Mouse (Mus musculus) T-cell, adult 2 months (primary cell): ENCODE data around the gene Tnfsf9.
"Not testable (repeated sequence)": the region's sequence is repeated elsewhere in the genome, so short reads cannot be mapped to it uniquely, and the experiment has no call there.

Source experiments
- DNase-seq: peaks from one replicate; pipeline ENCODE4 v3.0.0; 2022; ENCODE audit warnings: low spot score

The Tnfsf9 gene

DNA sequence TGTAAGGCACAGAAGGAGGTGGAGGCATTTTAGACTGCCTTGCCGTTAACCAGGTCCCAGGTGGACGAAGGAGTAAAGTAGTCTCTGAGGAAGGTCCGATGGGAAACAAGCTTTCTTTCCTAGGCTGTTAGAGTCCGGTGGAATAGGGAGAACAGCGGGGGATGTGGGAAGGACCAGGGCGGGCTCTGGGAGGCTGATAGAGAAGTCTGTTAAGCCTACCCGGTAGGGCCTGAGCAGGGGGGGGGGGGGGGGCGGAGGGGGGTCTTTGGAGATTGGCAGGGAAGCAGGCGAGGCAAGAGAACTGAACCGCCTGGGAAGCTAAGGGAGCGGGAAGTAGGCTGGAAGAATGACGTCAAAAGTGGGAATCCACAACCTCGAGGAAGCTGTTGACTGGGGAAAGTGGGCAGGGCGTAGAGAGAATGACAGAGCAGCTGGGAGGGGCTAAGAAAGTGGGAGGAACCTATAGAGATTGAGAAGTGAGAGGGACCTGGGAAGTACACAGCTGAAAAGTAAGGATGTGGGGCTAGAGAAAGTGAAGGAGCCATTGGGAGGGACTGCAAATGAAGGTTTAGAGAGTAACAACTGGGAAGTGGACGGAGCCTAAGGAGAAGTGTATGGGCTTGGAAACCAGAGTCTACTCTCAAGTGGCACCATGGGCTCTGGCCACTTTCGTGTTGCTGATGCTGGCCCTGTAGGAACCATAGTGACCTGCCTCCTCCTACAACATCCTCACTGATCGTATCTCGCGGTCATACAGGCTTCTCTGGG, 9.1 kb upstream of the Tnfsf9 start:
- DNase-seq: no peak

DNA sequence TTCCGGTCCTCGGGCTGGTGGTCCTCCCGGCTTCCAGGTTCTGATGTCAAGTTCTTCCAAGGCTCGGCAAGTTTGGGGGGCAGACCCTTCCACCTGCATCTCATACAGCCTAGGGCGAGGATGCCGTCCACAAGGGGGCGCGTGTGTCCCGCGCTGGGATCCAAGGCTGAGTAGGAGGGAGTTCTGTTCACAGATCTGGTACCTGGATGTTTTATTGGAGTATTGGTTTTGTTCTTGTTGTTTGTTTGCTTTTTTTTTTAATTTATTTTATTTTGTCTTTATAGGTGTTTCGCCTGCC, 8.6 kb upstream of the Tnfsf9 start:
- peak; percentile 79 for DNase-seq

DNA sequence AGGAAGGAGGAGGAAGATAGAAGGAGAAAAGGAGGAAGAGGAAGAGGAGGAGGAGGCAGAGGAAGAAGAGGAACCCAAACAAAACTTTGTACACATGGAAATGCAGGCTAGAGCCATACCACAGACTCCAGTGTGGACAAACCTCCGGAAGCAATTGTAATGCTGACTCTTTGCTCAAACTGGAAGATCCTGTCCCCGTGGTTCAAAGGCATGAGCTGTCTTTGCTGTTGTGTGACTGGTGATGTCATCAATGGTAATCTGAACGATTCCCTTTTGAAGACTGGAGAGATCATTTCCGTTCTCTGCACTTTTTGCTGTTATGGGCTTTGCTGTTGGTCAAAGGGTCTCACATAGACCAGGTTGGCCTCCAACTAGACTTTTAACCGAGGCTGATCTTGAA, 6.8 kb upstream of the Tnfsf9 start:
- DNase-seq: no peak

GRCm38 (mm10) chr17:57099629-57100325, 5.3 kb upstream of the Tnfsf9 start:
- no peak for DNase-seq

DNA sequence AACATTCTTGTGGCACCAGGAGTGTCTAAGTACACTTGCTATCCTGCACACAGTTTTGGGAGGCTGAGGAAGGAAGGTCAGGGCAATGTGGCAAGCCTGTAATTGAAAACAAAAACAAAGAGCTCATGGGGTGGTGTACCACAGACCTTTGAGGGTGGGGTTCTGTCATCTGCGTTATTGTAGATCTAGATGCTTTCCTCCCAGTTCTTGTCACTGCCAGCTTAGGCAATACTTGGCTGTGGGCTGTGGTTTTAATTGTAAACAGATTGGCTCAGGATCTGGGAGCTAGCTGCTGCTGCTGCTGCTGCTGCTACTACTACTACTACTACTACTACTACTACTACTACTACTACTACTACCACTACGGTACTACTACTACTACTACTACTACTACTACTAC, 2.8 kb upstream of the Tnfsf9 start:
- no peak for DNase-seq

DNA sequence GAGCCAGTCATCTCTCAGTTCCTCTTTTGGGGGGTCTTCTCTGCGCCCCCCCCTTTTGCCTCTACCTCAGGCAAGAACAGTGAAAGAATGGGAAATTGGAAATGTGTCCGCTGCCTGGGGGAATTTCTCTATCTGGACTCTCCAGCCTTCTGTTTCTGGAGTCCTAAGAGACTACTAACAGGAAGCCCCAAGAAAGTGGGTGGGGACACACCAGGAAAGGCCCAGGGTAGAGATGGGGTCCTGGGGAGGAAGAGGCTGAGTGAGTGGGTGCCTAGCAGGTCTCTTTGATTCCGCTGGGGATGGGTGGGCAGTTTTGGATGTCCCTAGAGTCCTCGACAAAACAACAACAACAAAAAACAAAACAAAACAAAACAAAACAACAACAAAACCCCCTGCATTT, 629 bp upstream of the Tnfsf9 start:
- no peak for DNase-seq

DNA sequence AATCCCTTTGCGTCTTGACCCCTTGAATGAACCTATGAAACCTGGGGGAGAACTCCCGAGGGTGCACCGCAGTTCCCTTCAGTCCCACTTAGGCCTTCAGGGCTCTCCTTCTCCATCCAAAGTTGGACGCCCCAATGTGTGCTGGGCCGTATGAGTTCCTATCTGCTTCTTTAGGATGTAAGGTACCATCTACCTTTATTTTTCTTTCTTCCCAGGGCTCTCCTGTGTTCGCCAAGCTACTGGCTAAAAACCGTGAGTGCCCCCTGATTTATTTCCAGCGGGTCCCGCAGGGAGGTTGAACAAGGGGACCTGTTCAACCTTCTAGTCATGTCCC, 877 bp downstream of the Tnfsf9 start:
- no peak for DNase-seq

- DNase-seq: no peak
These were observed 1.9 kb downstream of the Tnfsf9 start for GRCm38 (mm10) chr17:57107064-57107463.

DNA sequence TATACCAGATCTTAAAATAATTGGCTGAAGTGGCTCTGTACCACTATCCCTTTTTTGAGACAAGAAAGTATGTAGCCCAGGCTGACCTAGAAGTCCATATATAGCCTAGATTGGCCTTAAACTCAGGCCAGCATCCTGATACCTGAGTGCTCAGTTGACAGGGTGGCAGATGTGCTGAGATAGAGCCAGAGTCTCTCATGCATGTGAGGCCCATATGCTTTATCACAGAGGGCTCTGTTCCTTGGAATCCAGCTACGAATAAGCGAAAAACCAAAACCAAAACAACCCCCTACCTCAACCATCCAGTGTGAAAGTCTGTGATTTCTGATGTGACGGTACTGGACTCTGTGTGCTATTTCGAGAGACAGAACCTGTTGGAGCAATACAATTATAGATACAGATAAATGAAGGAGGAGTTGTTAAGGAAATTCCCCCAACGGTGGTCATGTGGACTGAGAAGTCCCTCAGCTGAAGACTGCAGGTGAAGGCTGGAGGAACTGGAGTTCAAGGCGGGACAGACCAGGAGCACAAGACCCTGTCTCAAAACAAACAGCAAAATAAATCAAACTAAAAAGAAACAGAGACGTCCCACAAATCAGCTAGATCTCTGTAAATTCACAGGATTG, 3.0 kb downstream of the Tnfsf9 start:
- no peak for DNase-seq

GRCm38 (mm10) chr17:57108666-57109171, 3.6 kb downstream of the Tnfsf9 start:
- no peak for DNase-seq

GRCm38 (mm10) chr17:57110005-57110404, 4.9 kb downstream of the Tnfsf9 start:
- DNase-seq: no peak

GRCm38 (mm10) chr17:57112768-57113474, 7.8 kb downstream of the Tnfsf9 start:
- no peak for DNase-seq

GRCm38 (mm10) chr17:57116801-57117200, 11.7 kb downstream of the Tnfsf9 start:
- DNase-seq: no peak

DNA sequence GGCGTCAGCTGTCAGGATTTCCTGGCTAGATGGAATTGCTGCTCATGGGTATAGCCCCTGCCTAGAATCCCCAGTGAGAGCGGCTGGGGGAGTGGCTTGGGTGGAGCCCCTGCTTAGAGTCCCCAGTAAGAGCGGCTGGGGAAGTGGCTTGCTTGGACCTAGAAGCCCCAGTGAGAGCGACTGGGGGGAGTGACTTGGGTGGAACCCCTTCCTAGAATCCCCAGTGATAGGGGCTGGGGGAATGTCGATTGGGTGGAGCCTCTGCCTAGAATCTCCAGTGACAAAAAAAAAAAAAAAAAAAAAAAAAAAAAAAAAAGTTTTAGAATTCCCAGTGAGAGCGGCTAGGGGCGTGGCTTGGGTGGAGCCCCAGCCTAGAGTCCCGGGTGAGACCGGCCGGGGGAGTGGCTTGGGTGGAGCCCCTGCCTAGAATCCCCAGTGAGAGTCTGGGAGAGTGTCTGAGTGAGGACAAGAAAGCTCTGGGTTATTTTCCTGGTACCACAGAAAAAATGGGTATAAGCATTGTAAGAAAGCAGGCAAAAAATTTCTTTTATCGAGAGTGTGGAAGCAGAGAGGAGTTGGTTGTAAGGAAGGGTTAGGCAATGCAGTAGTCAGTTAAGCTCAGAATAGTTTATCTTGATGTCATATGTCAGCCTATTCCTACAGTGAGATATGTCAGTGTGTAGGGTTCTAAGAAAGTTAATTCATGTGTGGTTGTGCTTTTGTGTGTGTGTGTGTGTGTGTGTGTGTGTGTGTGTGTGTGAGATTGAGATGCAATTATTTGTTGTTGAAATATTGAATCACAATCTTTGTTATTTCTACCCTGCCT, 13.6 kb downstream of the Tnfsf9 start:
- no peak for DNase-seq

- no peak for DNase-seq
These were observed 16.7 kb downstream of the Tnfsf9 start for GRCm38 (mm10) chr17:57121856-57122255.

GRCm38 (mm10) chr17:57123192-57124118, 18.3 kb downstream of the Tnfsf9 start:
- no peak for DNase-seq

- DNase-seq: no peak
These were observed 19.7 kb downstream of the Tnfsf9 start for GRCm38 (mm10) chr17:57124792-57125191.

- DNase-seq: no peak
These were observed 20.9 kb downstream of the Tnfsf9 start for GRCm38 (mm10) chr17:57125853-57126622.

- no peak for DNase-seq
These were observed 26.7 kb downstream of the Tnfsf9 start for GRCm38 (mm10) chr17:57131793-57132192.

GRCm38 (mm10) chr17:57134021-57134420, 28.9 kb downstream of the Tnfsf9 start:
- DNase-seq: not testable (repeated sequence)
